Mouse (Mus musculus) limb, embryonic 12.5 days (tissue): ENCODE measurements around the gene Gatad2a. TPM values are rescaled to one million over a fixed set of nuclear protein-coding genes. Genes with fewer than 3 reads are reported as not detected.
A peak's percentile ranks its signal among the peaks of the same experiment; 100 is the strongest.

Experiments
- ATAC-seq: fragments of 200-750 bp; cut with Nextera tagmentation; 2 replicates; pipeline ENCODE4 v1.8.0; 2017; ENCODE audit warnings: low read depth, moderate TSS enrichment; ENCODE audit not compliant: insufficient number of reproducible peaks, insufficient read depth, low FRiP score, low TSS enrichment
- H3K27ac ChIP-seq: fragments of 300-500 bp; sonication (generic); 2 replicates; pipeline ENCODE4 v1.5.1; 2016; ENCODE audit warnings: mild to moderate bottlenecking, moderate library complexity
- H3K27me3 ChIP-seq: fragments of 300-500 bp; sonication (generic); 2 replicates; pipeline ENCODE4 v1.6.1; 2016; ENCODE audit warnings: mild to moderate bottlenecking, moderate library complexity
- H3K36me3 ChIP-seq: fragments of 300-500 bp; sonication (generic); 2 replicates; pipeline ENCODE4 v1.6.1; 2016; ENCODE audit warnings: mild to moderate bottlenecking, moderate library complexity
- H3K4me1 ChIP-seq: fragments of 300-500 bp; sonication (generic); replicated peaks from 2 replicates; pipeline ENCODE4 v1.6.1; 2016
- H3K4me2 ChIP-seq: fragments of 300-500 bp; sonication (generic); 2 replicates; pipeline ENCODE4 v1.6.1; 2016; ENCODE audit warnings: mild to moderate bottlenecking, moderate library complexity
- H3K4me3 ChIP-seq: fragments of 300-500 bp; sonication (generic); replicated peaks from 2 replicates; pipeline ENCODE4 v1.5.1; 2016; ENCODE audit warnings: mild to moderate bottlenecking
- H3K9ac ChIP-seq: fragments of 300-500 bp; sonication (generic); replicated peaks from 2 replicates; pipeline ENCODE4 v1.6.1; 2016; ENCODE audit warnings: mild to moderate bottlenecking, moderate library complexity
- H3K9me3 ChIP-seq: fragments of 300-500 bp; sonication (generic); 2 replicates; pipeline ENCODE4 v1.6.1; 2016; ENCODE audit warnings: mild to moderate bottlenecking, moderate library complexity
- WGBS: fragments of 180-500 bp; shearing (Covaris S2); methylation state at CpG from one replicate; pipeline ENCODE4 v1.1.7; 2016; 5-methylcytosine and 5-hydroxymethylcytosine counted together
- polyA plus RNA-seq: library from polyadenylated mRNA; unstranded; fragments of >200 nt; fragmentation: Nextera tagmentation; extraction: Ambion mirVana; gene quantifications from 2 replicates; pipeline ENCODE4 v1.2.1, GENCODE M21; 2016

Gene Gatad2a
- polyA plus RNA-seq, 1 experiment from 2014 or later: 68.4 TPM

DNA sequence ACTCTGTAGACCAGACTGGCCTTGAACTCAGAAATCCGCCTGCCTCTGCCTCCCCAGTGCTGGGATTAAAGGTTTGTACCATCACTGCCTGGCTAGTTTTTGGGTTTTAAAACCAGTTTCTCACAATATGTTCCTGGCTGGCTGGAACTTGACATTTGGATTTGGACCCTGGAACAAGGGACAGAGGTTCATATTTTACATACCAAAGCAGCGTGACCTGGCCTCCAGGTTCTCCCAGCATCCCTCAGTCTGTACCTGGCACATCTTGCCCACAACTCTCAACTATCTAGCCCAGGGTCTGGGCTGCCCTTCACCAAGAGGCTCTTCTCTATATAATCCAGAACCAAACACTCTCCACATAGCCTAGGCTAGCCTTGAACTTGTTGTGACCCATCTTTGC lies 96.3 kb downstream of the Gatad2a start:
- no peaks in the 10 kb centered on the region for H3K9me3 ChIP-seq
- H3K27ac ChIP-seq: no peak overlapping the region
- peaks cover 33% of the 10 kb centered on the region for H3K36me3 ChIP-seq
- H3K9ac ChIP-seq: no peak overlapping the region
- ATAC-seq: no peak
- H3K4me2 ChIP-seq: 0 out of 2 replicates have a peak overlapping the region, but pooled peaks have one; percentile 96
- peaks cover 36% of the 10 kb centered on the region for H3K4me1 ChIP-seq
- no peak overlapping the region for H3K4me3 ChIP-seq
- no peaks in the 10 kb centered on the region for H3K27me3 ChIP-seq
- 90% methylated on average over 2 of the region's 2 CpGs for WGBS

DNA sequence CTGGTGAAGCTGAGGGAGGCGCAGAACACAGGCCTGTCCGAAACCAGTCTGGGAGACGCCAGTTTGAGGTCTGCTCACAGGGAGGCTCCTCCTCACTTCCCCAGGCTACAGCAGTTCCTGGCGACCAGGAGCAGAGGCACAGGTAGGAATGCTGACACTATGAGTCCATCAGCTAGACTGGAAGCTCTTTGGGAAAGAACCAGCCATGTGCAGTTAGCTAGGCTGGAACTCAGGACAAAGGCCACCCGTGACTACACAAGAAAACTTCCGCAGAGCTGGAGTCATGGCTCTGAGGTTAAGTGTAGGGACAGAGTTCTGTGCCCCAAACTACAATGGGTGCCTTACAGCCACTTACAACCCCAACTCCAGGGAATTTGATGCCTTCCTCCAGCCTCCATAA lies 98.3 kb downstream of the Gatad2a start:
- H3K4me3 ChIP-seq: no peak overlapping the region
- WGBS: 85% methylated on average over 6 of the region's 6 CpGs
- H3K4me2 ChIP-seq: no peak overlapping the region
- H3K36me3 ChIP-seq: peaks cover 53% of the 10 kb centered on the region
- peaks cover 28% of the 10 kb centered on the region for H3K4me1 ChIP-seq
- no peak overlapping the region for H3K27ac ChIP-seq
- H3K9me3 ChIP-seq: no peaks in the 10 kb centered on the region
- ATAC-seq: no peak
- no peak overlapping the region for H3K9ac ChIP-seq
- H3K27me3 ChIP-seq: no peaks in the 10 kb centered on the region

DNA sequence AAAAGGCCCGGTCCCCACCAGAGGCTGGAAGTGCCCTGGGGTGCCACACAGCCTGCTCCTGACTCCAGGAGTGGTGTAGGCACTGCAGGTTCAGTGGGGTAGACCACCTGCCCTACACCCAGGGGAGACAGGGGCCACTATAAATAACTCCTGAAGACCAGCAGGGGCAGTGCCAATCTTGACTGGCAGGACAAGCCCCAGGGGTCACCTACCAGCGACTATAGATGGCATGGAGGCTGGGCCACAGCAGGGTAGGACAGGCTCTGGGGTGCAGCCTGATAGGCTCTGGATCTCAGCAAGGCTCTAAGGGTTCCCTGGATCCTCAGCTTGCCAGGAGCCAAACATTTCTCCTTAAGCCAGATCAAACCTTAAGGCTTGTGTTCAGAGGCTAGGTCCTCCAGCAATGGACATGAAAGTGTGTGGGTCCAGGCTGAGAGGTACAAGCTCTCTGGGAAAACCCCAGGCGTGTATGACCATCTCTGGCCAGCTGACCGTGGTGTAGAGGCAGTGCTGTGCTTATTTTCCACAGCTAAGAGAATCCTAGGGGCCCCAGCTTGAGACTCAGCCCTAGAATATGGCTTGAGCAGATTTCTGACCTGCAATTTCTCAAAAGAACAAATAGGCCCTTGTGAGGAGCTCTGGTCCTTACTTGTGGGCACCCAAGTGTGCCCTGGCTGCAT lies 100.3 kb downstream of the Gatad2a start:
- no peak overlapping the region for H3K4me3 ChIP-seq
- H3K9me3 ChIP-seq: no peaks in the 10 kb centered on the region
- no peak overlapping the region for H3K27ac ChIP-seq
- 75% methylated on average over 4 of the region's 4 CpGs for WGBS
- ATAC-seq: no peak
- peaks cover 18% of the 10 kb centered on the region for H3K4me1 ChIP-seq
- peaks cover 61% of the 10 kb centered on the region for H3K36me3 ChIP-seq
- H3K9ac ChIP-seq: no peak overlapping the region
- no peak overlapping the region for H3K4me2 ChIP-seq
- peaks cover 17% of the 10 kb centered on the region for H3K27me3 ChIP-seq

DNA sequence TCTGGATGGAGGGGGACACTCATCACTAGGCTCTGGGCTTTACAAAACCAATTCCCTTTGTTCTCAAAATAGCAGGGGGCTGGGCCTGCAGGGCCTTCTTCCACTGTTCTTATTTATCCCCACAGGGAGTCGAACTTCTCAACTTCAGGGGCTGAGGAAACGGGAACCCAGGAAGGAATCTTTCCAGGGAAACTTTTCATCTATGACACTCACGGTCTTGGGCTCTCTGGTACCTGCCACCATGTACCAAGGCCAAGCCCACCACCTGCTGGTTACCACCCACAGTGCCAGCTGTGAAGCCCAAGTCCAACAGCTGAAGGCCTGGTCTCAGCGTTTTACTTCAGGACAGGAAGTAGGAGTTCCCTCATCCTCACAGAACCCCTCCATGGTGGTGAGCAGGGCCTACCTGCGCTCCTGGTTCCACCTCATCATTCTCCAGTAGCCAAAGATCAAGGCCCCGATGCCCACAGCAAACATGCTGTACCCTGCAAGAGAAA lies 101.3 kb downstream of the Gatad2a start:
- no peak overlapping the region for H3K4me2 ChIP-seq
- peaks cover 28% of the 10 kb centered on the region for H3K27me3 ChIP-seq
- H3K27ac ChIP-seq: no peak overlapping the region
- peaks cover 61% of the 10 kb centered on the region for H3K36me3 ChIP-seq
- no peaks in the 10 kb centered on the region for H3K9me3 ChIP-seq
- no peak for ATAC-seq
- H3K9ac ChIP-seq: no peak overlapping the region
- WGBS: 64% methylated on average over 6 of the region's 6 CpGs
- H3K4me1 ChIP-seq: peaks cover 9% of the 10 kb centered on the region; the same call in 1 of the 2 replicates
- H3K4me3 ChIP-seq: no peak overlapping the region

DNA sequence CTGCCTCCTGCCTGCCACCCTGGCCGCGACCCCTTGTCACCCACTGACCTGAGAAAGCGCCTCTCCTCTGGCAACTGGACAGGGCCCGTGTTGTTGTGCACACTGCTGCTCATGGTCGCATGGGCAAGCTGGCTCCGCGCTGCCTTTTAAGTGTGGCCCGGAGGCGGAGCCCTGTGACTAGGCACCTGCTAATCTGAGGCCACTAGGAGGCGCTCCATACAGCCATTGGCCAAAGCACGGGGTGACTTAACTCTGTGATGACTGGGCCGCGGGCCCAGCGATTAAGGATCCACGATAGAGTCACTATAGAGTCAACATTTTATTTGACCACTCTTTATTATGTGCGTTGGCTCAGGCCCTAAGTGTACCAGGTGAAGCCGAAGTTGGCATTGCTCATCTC lies 102.3 kb downstream of the Gatad2a start:
- no peaks in the 10 kb centered on the region for H3K9me3 ChIP-seq
- no peak overlapping the region for H3K27ac ChIP-seq
- ATAC-seq: no peak
- peaks cover 55% of the 10 kb centered on the region for H3K36me3 ChIP-seq
- no peak overlapping the region for H3K4me2 ChIP-seq
- no peak overlapping the region for H3K9ac ChIP-seq
- peaks cover 11% of the 10 kb centered on the region; the same call in 1 of the 2 replicates for H3K4me1 ChIP-seq
- H3K4me3 ChIP-seq: no peak overlapping the region
- peaks cover 38% of the 10 kb centered on the region for H3K27me3 ChIP-seq
- 43% methylated on average over 17 of the region's 17 CpGs for WGBS

DNA sequence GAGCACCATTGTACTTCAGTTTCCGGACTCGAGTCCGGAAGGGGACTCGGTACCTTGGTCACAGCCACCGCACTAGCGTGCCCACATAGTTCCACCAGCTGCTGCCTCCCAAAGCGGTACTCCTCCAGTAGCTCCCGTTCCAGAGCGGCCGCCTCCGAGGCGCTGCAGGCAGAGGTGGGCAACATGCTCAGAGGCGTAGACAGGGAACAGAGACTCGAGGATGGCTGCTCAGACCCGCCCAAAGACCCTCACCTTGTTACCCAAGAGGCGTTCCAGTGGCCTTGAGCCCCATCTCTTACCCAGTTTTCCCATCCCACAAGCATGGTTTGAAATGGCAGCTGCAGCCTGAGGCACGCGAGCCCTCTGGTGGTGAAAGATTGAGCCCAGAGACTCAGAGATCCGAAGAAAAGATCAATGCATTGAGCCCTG lies 105.4 kb downstream of the Gatad2a start:
- ATAC-seq: no peak
- Histone ChIP-seq H3K4me2 (no peak overlapping the region), H3K4me1 (peaks cover 38% of the 10 kb centered on the region), H3K36me3 (peaks cover 36% of the 10 kb centered on the region), H3K4me3 (no peak overlapping the region), H3K27me3 (peaks cover 68% of the 10 kb centered on the region), H3K9me3 (no peaks in the 10 kb centered on the region), H3K27ac (no peak overlapping the region), H3K9ac (no peak overlapping the region)
- WGBS: 41% methylated on average over 19 of the region's 19 CpGs

DNA sequence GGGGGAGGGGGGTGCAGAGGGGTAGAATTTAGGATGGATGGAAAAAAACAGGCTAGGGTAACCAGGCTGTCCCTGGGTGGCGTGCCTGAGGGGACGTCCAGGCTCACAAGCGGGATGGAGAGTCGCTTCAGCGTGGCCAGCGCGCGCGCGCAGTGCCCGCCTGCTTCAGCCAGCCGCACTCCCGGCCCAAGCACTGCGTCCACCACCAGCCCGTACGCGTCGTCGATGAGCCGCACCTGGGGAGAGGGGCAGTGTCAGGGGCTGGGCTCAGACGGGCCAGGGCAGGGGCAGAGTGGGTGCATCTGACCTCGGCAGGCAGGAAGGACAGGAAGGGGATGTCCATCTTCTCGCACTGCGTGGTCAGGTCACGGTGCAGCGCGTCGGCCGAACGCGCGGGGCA lies 107.3 kb downstream of the Gatad2a start:
- H3K4me2 ChIP-seq: peak overlapping the region; percentile 50
- WGBS: 4% methylated on average over 32 of the region's 32 CpGs
- peaks cover 19% of the 10 kb centered on the region for H3K36me3 ChIP-seq
- H3K9me3 ChIP-seq: no peaks in the 10 kb centered on the region
- H3K9ac ChIP-seq: no peak overlapping the region; the same call in 1 of the 2 replicates
- H3K4me3 ChIP-seq: peak overlapping the region; percentile 30
- peaks cover 88% of the 10 kb centered on the region for H3K27me3 ChIP-seq
- H3K4me1 ChIP-seq: peaks cover 37% of the 10 kb centered on the region
- ATAC-seq: no peak
- no peak overlapping the region for H3K27ac ChIP-seq

DNA sequence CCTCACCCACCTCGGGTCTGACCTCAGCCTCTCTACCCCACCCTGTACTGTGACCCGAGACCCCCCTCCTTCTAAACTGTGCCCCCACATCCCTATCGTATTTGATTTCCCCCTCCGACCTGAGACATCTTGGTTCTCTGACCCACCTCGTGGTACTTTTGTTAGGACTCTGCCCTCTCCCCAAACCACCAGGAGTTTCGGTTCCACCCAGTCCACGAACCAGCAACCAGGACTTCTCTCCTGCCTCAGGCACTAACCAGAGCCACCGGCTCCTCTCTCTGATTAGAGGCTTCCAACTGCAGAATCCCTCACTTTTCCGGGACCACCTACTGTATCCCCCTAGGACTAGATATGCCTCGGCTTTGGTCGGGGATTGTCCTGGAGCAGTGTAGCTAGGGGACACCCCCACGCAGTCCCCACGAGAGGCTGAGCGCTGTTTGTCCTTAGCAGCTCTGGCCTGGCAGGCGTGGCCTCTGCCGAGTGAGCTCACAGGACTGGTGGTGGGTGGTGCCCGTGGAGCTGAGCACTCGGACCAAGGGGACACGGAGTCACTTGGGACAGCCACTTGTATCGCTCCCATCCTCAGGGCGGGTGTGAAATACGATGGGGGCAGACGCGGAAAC lies 107.8 kb downstream of the Gatad2a start:
- H3K4me2 ChIP-seq: peak overlapping the region; percentile 50
- ATAC-seq: no peak
- no peak overlapping the region for H3K27ac ChIP-seq
- peaks cover 13% of the 10 kb centered on the region for H3K36me3 ChIP-seq
- peaks cover 37% of the 10 kb centered on the region for H3K4me1 ChIP-seq
- H3K4me3 ChIP-seq: peak overlapping the region; percentile 30
- H3K9ac ChIP-seq: no peak overlapping the region
- no peaks in the 10 kb centered on the region for H3K9me3 ChIP-seq
- peaks cover 93% of the 10 kb centered on the region for H3K27me3 ChIP-seq
- WGBS: 7% methylated on average over 24 of the region's 24 CpGs

DNA sequence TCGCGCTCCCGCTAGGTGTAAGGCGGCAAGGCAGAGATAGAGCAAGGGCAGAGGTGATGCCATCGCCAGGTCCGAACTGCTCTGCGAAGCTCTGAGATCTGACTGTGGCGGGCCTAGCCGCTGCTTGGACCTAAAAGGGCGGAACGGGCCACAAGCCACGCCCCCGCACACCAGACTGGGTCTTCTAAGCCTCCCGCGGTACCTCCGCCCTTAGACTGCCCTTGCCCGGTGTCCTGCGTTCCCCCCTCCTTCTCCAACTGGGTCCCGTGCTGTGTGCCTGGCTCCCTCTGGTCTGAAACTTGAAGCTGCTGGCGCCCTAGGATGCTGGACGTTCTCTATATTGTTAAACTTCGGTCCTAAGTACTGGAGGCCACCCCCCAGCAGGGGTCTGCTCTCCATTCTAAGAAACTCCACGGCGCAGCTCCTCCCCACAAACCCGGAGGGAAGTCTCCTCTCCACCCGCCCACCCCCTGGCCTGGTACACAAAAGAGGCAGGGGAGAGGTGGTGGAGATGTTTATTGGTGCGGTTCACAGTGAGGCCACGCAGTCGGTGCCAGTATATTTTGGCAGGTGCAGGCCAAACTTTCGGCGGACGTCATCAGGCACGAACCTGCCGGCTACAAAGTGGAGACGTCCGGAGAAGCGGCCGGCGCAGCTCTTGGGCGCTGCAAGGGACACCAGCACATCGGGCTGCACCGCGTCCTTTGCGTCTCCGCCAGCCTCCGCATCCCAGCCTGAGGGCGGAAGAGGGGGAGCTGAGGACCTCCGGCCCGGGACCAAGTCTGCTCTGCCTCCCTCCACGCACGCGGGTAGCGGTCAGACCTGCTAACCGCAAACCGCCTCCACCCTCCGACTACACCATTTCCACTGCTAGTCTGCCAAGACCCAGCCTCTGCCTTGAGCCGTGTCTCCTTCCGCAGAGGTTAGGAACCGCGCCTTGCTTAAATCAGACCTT lies 108.6 kb downstream of the Gatad2a start, which contains the start of gene Cilp2:
TSS of gene Cilp2 (minus strand) at position 399 of the 955 bp plus-strand sequence.
- peak within 1 kb of the TSS; percentile 9 for H3K9ac ChIP-seq
- peaks cover 6% of the 10 kb centered on the region for H3K36me3 ChIP-seq
- ATAC-seq: 0 out of 2 replicates have a peak, but pooled peaks have one; percentile 17
- WGBS: 2% methylated on average over 60 of the region's 60 CpGs
- H3K9me3 ChIP-seq: no peaks in the 10 kb centered on the region
- H3K4me3 ChIP-seq: peak within 1 kb of the TSS; percentile 30
- peaks cover 37% of the 10 kb centered on the region for H3K4me1 ChIP-seq
- H3K27me3 ChIP-seq: peaks cover 99% of the 10 kb centered on the region
- H3K27ac ChIP-seq: no peak within 1 kb of the TSS
- peak within 1 kb of the TSS; percentile 50 for H3K4me2 ChIP-seq

DNA sequence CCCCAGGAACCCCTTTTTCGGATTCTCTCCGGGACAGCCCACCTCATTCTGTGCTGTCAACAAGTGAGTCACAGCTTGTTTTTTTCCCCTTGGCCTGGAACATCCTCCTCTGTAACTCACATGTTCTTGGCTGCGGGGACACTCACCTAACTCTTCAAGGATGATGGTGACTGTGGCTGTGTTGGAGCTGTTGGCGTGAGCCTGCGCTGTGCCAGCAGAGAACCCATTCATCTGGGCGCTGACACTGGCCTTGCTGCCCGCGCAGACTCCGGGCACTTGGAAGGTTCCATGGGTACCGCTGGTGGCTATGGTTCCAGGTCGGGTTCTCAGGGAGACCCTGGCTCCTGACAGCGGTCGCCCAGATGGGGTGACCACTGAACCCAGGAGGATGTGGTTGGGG lies 112.0 kb downstream of the Gatad2a start:
- H3K27me3 ChIP-seq: peaks cover 100% of the 10 kb centered on the region
- no peak overlapping the region for H3K4me3 ChIP-seq
- no peaks in the 10 kb centered on the region for H3K36me3 ChIP-seq
- peaks cover 47% of the 10 kb centered on the region for H3K4me1 ChIP-seq
- no peak overlapping the region for H3K9ac ChIP-seq
- H3K9me3 ChIP-seq: no peaks in the 10 kb centered on the region
- H3K27ac ChIP-seq: no peak overlapping the region
- H3K4me2 ChIP-seq: no peak overlapping the region
- ATAC-seq: no peak
- WGBS: 53% methylated on average over 13 of the region's 13 CpGs
